Mouse (Mus musculus): ENCODE data around the gene Fam43a. TPM values are rescaled to one million over a fixed set of nuclear protein-coding genes. Genes with fewer than 3 reads are reported as not detected.

The Fam43a gene
- total and polyA plus RNA-seq, 2 experiments from 2014 or later = 14.4 to 28.8 TPM

DNA sequence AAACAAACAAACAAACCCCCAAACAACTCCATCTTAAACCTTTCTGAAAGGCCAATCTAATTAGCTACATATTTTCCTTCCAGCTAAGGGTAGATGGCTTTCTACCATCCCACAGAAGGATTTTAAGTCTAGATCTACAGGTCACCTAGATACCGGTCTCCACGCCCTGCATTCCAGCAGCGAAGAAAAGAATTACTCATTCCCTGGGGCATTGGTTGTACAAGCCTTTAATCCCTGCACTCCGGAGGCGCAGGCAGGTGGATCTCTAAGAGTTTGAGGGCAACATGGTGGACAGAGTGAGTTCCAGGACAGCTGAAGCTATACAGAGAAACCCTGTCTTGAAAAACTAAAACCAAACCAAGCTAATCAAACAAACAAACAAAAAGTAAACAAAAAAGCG lies 28.9 kb downstream of the Fam43a start:
- Histone ChIP-seq H3K9me3 (ENCODE audit: low read length) (no peaks in the 10 kb centered on the region), H3K4me1 (ENCODE audit: insufficient read depth, low read length) (no peaks in the 10 kb centered on the region), H3K27ac (no peak overlapping the region), H3K9ac (replicated peaks; ENCODE audit: low read length) (no peak overlapping the region), H3K4me3 (ENCODE audit: low read length) (no peak overlapping the region), H3K27me3 (ENCODE audit: insufficient read depth, low read length) (no peaks in the 10 kb centered on the region), H3K4me2 (ENCODE audit: low read depth, low read length) (no peak overlapping the region), H3K36me3 (ENCODE audit: insufficient read depth, low read length) (no peaks in the 10 kb centered on the region)
- ATAC-seq (no peak), DNase-seq (ENCODE audit: low spot score) (no peak)
- WGBS = 52% methylated on average over 6 of the region's 6 CpGs
- TF ChIP-seq CTCF (IDR thresholded peaks at IDR 0.05; ENCODE audit: low read depth) = no peak

DNA sequence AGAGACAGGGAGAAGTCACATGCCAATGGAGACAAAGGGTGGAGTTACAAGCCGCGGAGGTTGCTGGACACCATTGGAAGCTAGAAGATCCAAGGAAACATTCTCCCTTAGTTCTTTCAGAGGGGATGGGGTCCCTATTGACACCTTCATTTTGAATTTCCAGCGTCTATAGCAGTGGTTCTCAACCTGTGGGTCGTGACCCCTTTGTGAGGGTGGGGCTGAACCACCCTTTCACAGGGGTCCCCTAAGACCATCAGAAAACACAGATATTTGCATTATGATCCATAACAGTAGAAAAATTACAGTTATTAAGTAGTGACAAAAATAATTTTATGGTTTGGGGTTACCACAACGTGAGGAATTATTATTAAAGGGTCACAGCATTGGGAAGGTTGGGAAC lies 30.0 kb downstream of the Fam43a start:
- H3K9me3 ChIP-seq (ENCODE audit: low read length) = no peaks in the 10 kb centered on the region
- no peak overlapping the region for H3K4me2 ChIP-seq (ENCODE audit: low read depth, low read length)
- no peak overlapping the region for H3K9ac ChIP-seq (replicated peaks; ENCODE audit: low read length)
- no peaks in the 10 kb centered on the region for H3K4me1 ChIP-seq (ENCODE audit: insufficient read depth, low read length)
- no peak for ATAC-seq
- DNase-seq (ENCODE audit: low spot score) = no peak
- WGBS = 86% methylated on average over 5 of the region's 5 CpGs
- H3K4me3 ChIP-seq (ENCODE audit: low read length) = no peak overlapping the region
- no peaks in the 10 kb centered on the region for H3K27me3 ChIP-seq (ENCODE audit: insufficient read depth, low read length)
- H3K36me3 ChIP-seq (ENCODE audit: insufficient read depth, low read length) = no peaks in the 10 kb centered on the region
- H3K27ac ChIP-seq = no peak overlapping the region
- TF ChIP-seq CTCF (IDR thresholded peaks at IDR 0.05; ENCODE audit: low read depth) = no peak

DNA sequence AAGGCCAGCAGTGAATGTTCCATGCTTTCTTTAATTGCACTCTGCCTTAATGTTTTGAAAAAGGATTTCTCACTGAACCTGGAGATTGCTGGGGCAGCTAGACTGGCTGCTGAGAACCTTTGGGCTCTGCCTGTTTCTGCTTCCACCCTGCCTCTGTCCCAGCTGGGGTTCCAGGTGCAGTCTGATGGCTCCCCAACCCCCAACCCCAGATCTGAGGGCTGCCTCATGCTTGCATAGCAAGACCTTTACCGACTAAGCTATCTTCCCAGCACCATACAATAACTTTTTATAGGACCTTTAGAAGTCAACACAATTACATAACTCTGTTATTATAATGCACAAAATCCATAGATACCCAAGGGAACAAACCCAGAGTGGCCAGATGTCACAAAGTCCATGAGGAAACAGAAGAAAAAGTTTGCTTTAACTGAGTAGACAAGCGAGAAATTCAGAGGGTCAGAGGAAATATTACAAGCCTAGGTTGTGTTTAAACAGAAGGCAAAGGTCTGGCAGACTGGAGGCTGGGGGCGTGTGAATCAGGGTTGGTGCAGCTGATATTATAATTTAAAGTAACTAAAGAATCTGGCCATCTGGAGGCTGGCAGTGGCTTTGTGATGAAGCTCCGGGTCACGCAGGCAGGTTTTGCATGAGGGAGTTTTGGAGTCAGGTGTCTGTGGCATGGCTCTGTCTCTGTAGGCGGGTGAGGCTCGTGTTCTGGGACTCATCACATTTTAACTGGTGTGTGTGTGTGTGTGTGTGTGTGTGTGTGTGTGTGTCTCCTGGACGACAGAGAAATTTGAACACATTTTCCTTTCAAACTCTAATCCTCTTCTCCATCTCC lies 34.6 kb downstream of the Fam43a start:
- Histone ChIP-seq H3K27me3 (ENCODE audit: insufficient read depth, low read length) (no peaks in the 10 kb centered on the region), H3K4me1 (ENCODE audit: insufficient read depth, low read length) (no peaks in the 10 kb centered on the region), H3K27ac (no peak overlapping the region), H3K4me2 (ENCODE audit: low read depth, low read length) (no peak overlapping the region), H3K4me3 (ENCODE audit: low read length) (no peak overlapping the region), H3K9me3 (ENCODE audit: low read length) (no peaks in the 10 kb centered on the region), H3K9ac (replicated peaks; ENCODE audit: low read length) (no peak overlapping the region), H3K36me3 (ENCODE audit: insufficient read depth, low read length) (no peaks in the 10 kb centered on the region)
- 63% methylated on average over 8 of the region's 8 CpGs for WGBS
- DNase-seq (ENCODE audit: low spot score) (no peak), ATAC-seq (no peak)
- TF ChIP-seq CTCF (IDR thresholded peaks at IDR 0.05; ENCODE audit: low read depth) = no peak

DNA sequence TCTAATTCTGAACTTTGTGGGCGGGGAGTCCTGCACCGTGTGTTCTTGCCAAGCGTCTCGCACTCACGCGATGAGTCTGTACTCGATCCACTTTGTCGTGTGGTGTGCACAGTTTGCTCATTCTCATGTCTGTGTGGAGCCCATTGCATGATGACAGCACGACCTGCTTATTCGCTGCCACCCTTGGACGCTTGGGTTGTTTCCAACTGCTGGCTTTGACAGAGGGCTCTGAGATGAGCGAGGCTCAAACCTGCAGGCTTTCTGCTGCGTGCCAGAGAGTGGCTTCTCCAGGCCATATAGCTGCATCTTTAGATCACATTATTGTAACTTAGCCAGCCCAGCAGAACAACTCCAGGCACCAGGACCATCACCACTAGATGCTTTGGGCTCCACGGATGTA lies 39.1 kb downstream of the Fam43a start:
- DNase-seq (ENCODE audit: low spot score) = peak; percentile 30
- H3K9me3 ChIP-seq (ENCODE audit: low read length) = no peaks in the 10 kb centered on the region
- 68% methylated on average over 14 of the region's 14 CpGs for WGBS
- H3K4me1 ChIP-seq (ENCODE audit: insufficient read depth, low read length) = no peaks in the 10 kb centered on the region
- no peaks in the 10 kb centered on the region for H3K27me3 ChIP-seq (ENCODE audit: insufficient read depth, low read length)
- no peak overlapping the region for H3K9ac ChIP-seq (replicated peaks; ENCODE audit: low read length)
- H3K27ac ChIP-seq = no peak overlapping the region
- H3K4me3 ChIP-seq (ENCODE audit: low read length) = no peak overlapping the region
- no peak for ATAC-seq
- H3K36me3 ChIP-seq (ENCODE audit: insufficient read depth, low read length) = no peaks in the 10 kb centered on the region
- H3K4me2 ChIP-seq (ENCODE audit: low read depth, low read length) = no peak overlapping the region
- TF ChIP-seq CTCF (IDR thresholded peaks at IDR 0.05; ENCODE audit: low read depth) = no peak

DNA sequence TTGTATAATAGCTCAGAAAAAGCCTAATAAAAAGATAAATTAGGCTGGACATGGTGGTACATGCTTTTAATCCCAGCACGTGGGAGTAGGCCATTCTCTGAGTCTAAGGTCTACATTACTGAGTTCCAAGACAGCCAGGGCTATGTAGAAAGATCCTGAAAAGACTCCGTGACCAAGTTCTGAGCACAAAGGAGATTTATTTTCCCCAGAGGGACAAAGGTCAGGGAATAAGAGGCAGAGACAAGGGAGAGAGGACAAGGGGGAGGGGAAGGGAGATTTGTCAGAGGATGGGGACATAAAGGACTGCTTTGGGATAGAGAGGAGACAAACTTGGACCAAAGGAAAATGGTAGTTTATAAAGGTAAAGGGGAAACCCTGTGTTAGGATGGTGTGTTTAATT lies 41.1 kb downstream of the Fam43a start:
- H3K27me3 ChIP-seq (ENCODE audit: insufficient read depth, low read length) = no peaks in the 10 kb centered on the region
- 39% methylated on average over 2 of the region's 2 CpGs for WGBS
- no peaks in the 10 kb centered on the region for H3K4me1 ChIP-seq (ENCODE audit: insufficient read depth, low read length)
- no peak for TF ChIP-seq CTCF (IDR thresholded peaks at IDR 0.05; ENCODE audit: low read depth)
- no peak overlapping the region for H3K27ac ChIP-seq
- H3K9ac ChIP-seq (replicated peaks; ENCODE audit: low read length) = no peak overlapping the region
- H3K9me3 ChIP-seq (ENCODE audit: low read length) = no peaks in the 10 kb centered on the region
- no peak overlapping the region for H3K4me2 ChIP-seq (ENCODE audit: low read depth, low read length)
- H3K36me3 ChIP-seq (ENCODE audit: insufficient read depth, low read length) = no peaks in the 10 kb centered on the region
- DNase-seq (ENCODE audit: low spot score) = no peak
- no peak overlapping the region for H3K4me3 ChIP-seq (ENCODE audit: low read length)
- ATAC-seq = no peak

DNA sequence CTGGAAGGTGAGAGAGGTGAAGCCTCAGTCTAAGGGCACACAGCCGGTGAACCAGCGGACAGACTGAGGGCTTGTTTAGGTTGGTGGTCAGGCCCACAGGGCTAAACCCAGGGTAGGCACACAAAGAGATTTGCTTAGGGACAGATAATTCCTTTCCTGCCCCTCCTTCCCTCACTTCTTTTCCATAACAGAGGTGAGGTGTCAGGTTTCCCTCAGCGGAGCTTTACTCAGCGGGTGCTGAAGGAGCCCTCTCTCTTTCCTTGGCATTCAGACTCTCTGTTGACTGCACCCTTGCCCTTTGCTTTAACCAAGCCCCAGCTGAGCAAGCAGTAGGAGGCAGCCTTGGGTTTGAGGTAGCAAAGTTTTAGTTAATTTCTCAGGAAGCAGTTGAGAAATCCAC lies 41.9 kb downstream of the Fam43a start:
- Histone ChIP-seq H3K36me3 (ENCODE audit: insufficient read depth, low read length) (no peaks in the 10 kb centered on the region), H3K4me1 (ENCODE audit: insufficient read depth, low read length) (no peaks in the 10 kb centered on the region), H3K4me2 (ENCODE audit: low read depth, low read length) (no peak overlapping the region), H3K9ac (replicated peaks; ENCODE audit: low read length) (no peak overlapping the region), H3K27me3 (ENCODE audit: insufficient read depth, low read length) (no peaks in the 10 kb centered on the region), H3K27ac (no peak overlapping the region), H3K9me3 (ENCODE audit: low read length) (no peaks in the 10 kb centered on the region), H3K4me3 (ENCODE audit: low read length) (no peak overlapping the region)
- WGBS = 37% methylated on average over 4 of the region's 4 CpGs
- no peak for TF ChIP-seq CTCF (IDR thresholded peaks at IDR 0.05; ENCODE audit: low read depth)
- DNase-seq (ENCODE audit: low spot score) = no peak
- ATAC-seq = no peak

DNA sequence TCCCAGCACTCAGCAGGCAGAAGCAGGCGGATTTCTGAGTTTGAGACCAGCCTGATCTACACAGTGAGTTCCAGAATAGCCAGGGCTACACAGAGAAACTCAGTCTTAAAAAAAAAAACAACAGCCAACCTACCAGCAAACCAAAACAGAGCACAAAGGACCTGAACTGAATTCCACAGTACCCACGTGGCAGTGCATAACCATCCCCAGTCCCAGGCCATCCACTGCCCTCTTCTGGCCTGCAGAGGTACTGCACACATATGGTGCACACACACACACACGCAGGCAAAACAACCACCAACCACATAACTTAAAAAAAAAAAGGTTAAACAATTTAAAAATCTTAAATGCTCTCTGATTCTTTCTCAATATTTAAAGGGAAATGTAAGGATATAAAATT lies 42.7 kb downstream of the Fam43a start:
- Histone ChIP-seq H3K9me3 (ENCODE audit: low read length) (no peaks in the 10 kb centered on the region), H3K9ac (replicated peaks; ENCODE audit: low read length) (no peak overlapping the region), H3K27ac (no peak overlapping the region), H3K4me3 (ENCODE audit: low read length) (no peak overlapping the region), H3K27me3 (ENCODE audit: insufficient read depth, low read length) (no peaks in the 10 kb centered on the region), H3K4me2 (ENCODE audit: low read depth, low read length) (no peak overlapping the region), H3K36me3 (ENCODE audit: insufficient read depth, low read length) (no peaks in the 10 kb centered on the region), H3K4me1 (ENCODE audit: insufficient read depth, low read length) (no peaks in the 10 kb centered on the region)
- DNase-seq (ENCODE audit: low spot score) = no peak
- peak; percentile 39; the same call in 1 of the 2 replicates for TF ChIP-seq CTCF (IDR thresholded peaks at IDR 0.05; ENCODE audit: low read depth)
- 84% methylated on average over 3 of the region's 3 CpGs for WGBS
- no peak for ATAC-seq
